Mouse (Mus musculus) cortical plate, adult 2 months (tissue): ENCODE measurements around the gene Cacna1c.

Experiments used
- CTCF ChIP-seq: fragments of 200-500 bp; IDR thresholded peaks from 2 replicates; pipeline ENCODE4 v1.5.1; 2011; ENCODE audit warnings: mild to moderate bottlenecking, control low read depth, low read length; ENCODE audit not compliant: insufficient read depth; ENCODE audit errors: extremely low read depth
- POLR2A ChIP-seq: fragments of 200-500 bp; IDR thresholded peaks from 2 replicates; pipeline ENCODE4 v1.6.1; 2011; ENCODE audit warnings: mild to moderate bottlenecking, low read length, control low read depth; ENCODE audit not compliant: insufficient read depth; ENCODE audit errors: extremely low read depth

DNA sequence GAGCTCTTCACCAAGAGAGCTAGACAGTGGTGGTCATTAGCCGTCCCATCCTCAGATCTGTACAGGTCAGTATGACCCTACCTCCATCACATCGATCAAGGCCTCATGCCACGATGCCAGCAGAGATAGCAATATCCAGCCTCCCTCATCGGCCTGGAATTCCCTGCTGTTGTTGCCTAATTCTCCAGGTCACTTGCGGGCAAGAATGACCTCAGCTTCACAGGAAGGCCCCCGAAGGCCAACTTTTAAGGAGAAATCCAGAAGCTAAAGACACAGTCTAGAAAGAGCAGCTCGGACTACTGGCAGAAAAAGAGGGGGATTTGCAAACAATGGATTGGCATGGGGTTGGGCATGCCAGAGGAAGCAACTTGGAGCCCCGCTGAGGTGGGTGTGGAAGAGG is 256.6 kb downstream of the Cacna1c start:
- TF ChIP-seq CTCF (no peak), POLR2A (no peak)
